Mouse (Mus musculus) lung, postnatal 0 days (tissue): Measurements from ENCODE around the gene Dpyd. TPM values are rescaled to one million over a fixed set of nuclear protein-coding genes. Genes with fewer than 3 reads are reported as not detected.

Experiments used
- ATAC-seq: fragments of 200-750 bp; cut with Nextera tagmentation; 2 replicates; pipeline ENCODE4 v1.8.0; 2017; ENCODE audit warnings: moderate library complexity
- DNase-seq: peaks from one replicate; pipeline ENCODE4 v3.0.0-alpha.2; 2016; ENCODE audit warnings: low spot score
- H3K27ac ChIP-seq: fragments of 300-500 bp; sonication (generic); 2 replicates; pipeline ENCODE4 v1.5.1; 2014; ENCODE audit warnings: antibody characterized with exemption, mild to moderate bottlenecking, low read length, mixed read lengths
- H3K27me3 ChIP-seq: fragments of 300-500 bp; sonication (generic); replicated peaks from 2 replicates; pipeline ENCODE4 v1.6.1; 2014; ENCODE audit warnings: low read length, mixed read lengths; ENCODE audit not compliant: insufficient read depth
- H3K36me3 ChIP-seq: fragments of 300-500 bp; sonication (generic); 2 replicates; pipeline ENCODE4 v1.6.1; 2014; ENCODE audit warnings: low read length, mixed read lengths; ENCODE audit not compliant: insufficient read depth
- H3K4me1 ChIP-seq: fragments of 300-500 bp; sonication (generic); 2 replicates; pipeline ENCODE4 v1.6.1; 2014; ENCODE audit warnings: antibody characterized with exemption, low read depth, low read length, mixed read lengths; ENCODE audit not compliant: insufficient read depth
- H3K4me2 ChIP-seq: fragments of 300-500 bp; sonication (generic); replicated peaks from 2 replicates; pipeline ENCODE4 v1.6.1; 2014; ENCODE audit warnings: low read depth, mild to moderate bottlenecking, low read length, moderate library complexity, mixed read lengths
- H3K4me3 ChIP-seq: fragments of 300-500 bp; sonication (generic); 2 replicates; pipeline ENCODE4 v1.5.1; 2014; ENCODE audit warnings: low read depth, low read length
- H3K9ac ChIP-seq: fragments of 300-500 bp; sonication (generic); replicated peaks from 2 replicates; pipeline ENCODE4 v1.6.1; 2014; ENCODE audit warnings: low read depth, mild to moderate bottlenecking
- H3K9me3 ChIP-seq: fragments of 300-500 bp; sonication (generic); 2 replicates; pipeline ENCODE4 v1.6.1; 2016; ENCODE audit warnings: low read length, mixed read lengths
- CTCF ChIP-seq: IDR thresholded peaks from 2 replicates; pipeline ENCODE4 v1.5.1; 2016; ENCODE audit warnings: antibody characterized with exemption, mild to moderate bottlenecking
- EP300 ChIP-seq: IDR thresholded peaks from 2 replicates; pipeline ENCODE4 v1.6.1; 2016; ENCODE audit warnings: antibody characterized with exemption, mild to moderate bottlenecking, control low read depth
- WGBS: fragments of 180-500 bp; shearing (Covaris S2); extraction: QIAGEN DNeasy Blood & Tissue Kit; methylation state at CpG from one replicate; pipeline ENCODE4 v1.1.7; 2014; 5-methylcytosine and 5-hydroxymethylcytosine counted together
- polyA plus RNA-seq: library from polyadenylated mRNA; unstranded; fragments of >200 nt; fragmentation: Nextera tagmentation; extraction: Ambion mirVana; gene quantifications from 2 replicates; pipeline ENCODE4 v1.2.1, GENCODE M21; 2015

The Dpyd gene
- polyA plus RNA-seq, 1 experiment from 2014 or later, result 10.0 TPM

- DNase-seq, result no peak
- 47% methylated on average over 7 of the region's 7 CpGs for WGBS
- TF ChIP-seq EP300, result no peak
- TF ChIP-seq CTCF, result no peak
- no peaks in the 10 kb centered on the region for H3K9me3 ChIP-seq
- no peaks in the 10 kb centered on the region for H3K4me1 ChIP-seq
- no peak for ATAC-seq
- no peak overlapping the region for H3K9ac ChIP-seq
- H3K36me3 ChIP-seq, result no peaks in the 10 kb centered on the region
- no peak overlapping the region for H3K4me3 ChIP-seq
- H3K4me2 ChIP-seq, result no peak overlapping the region
- H3K27me3 ChIP-seq, result no peaks in the 10 kb centered on the region
- no peak overlapping the region for H3K27ac ChIP-seq
These were observed 771.7 kb downstream of the Dpyd start for GRCm38 (mm10) chr3:119333335-119334305.

- Histone ChIP-seq H3K4me1 (no peaks in the 10 kb centered on the region), H3K9me3 (no peaks in the 10 kb centered on the region), H3K27ac (no peak overlapping the region), H3K4me2 (no peak overlapping the region), H3K36me3 (no peaks in the 10 kb centered on the region), H3K27me3 (no peaks in the 10 kb centered on the region), H3K9ac (no peak overlapping the region), H3K4me3 (no peak overlapping the region)
- no peak for TF ChIP-seq CTCF
- no peak for TF ChIP-seq EP300
- ATAC-seq, result no peak
- DNase-seq, result no peak
- WGBS, result 79% methylated on average over 13 of the region's 13 CpGs
These were observed 799.8 kb downstream of the Dpyd start for GRCm38 (mm10) chr3:119361555-119362385.

GRCm38 (mm10) chr3:119362392-119362791, 800.5 kb downstream of the Dpyd start:
- 82% methylated on average over 3 of the region's 3 CpGs for whole genome bisulfite sequencing
- Histone ChIP-seq H3K36me3 (no peaks in the 10 kb centered on the region), H3K9me3 (no peaks in the 10 kb centered on the region)

GRCm38 (mm10) chr3:119368931-119369330, 807.0 kb downstream of the Dpyd start:
- DNase-seq (no peak), ATAC-seq (no peak)
- Histone ChIP-seq H3K27me3 (no peaks in the 10 kb centered on the region), H3K9me3 (no peaks in the 10 kb centered on the region), H3K4me2 (no peak overlapping the region), H3K27ac (no peak overlapping the region), H3K9ac (no peak overlapping the region), H3K4me3 (no peak overlapping the region), H3K36me3 (no peaks in the 10 kb centered on the region), H3K4me1 (no peaks in the 10 kb centered on the region)
- 38% methylated on average over 2 of the region's 2 CpGs for WGBS
- TF ChIP-seq CTCF, result 0 out of 2 replicates have a peak, but pooled peaks have one; percentile 27
- TF ChIP-seq EP300, result no peak

More at GRCm38 (mm10) chr3:119362392-119362791, 800.5 kb downstream of the Dpyd start:
- Histone ChIP-seq H3K4me2 (no peak overlapping the region), H3K27me3 (no peaks in the 10 kb centered on the region), H3K4me3 (no peak overlapping the region), H3K4me1 (no peaks in the 10 kb centered on the region), H3K27ac (no peak overlapping the region), H3K9ac (no peak overlapping the region)
- DNase-seq (no peak), ATAC-seq (no peak)
- TF ChIP-seq CTCF, result no peak
- TF ChIP-seq EP300, result no peak

- Histone ChIP-seq H3K4me1 (no peaks in the 10 kb centered on the region), H3K9ac (no peak overlapping the region), H3K36me3 (no peaks in the 10 kb centered on the region), H3K9me3 (no peaks in the 10 kb centered on the region), H3K27ac (no peak overlapping the region), H3K4me3 (no peak overlapping the region), H3K4me2 (no peak overlapping the region), H3K27me3 (no peaks in the 10 kb centered on the region)
- DNase-seq (no peak), ATAC-seq (no peak)
- 59% methylated on average over 1 of the region's 1 CpGs for WGBS
- TF ChIP-seq CTCF (no peak), EP300 (no peak)
These were observed 819.2 kb downstream of the Dpyd start for GRCm38 (mm10) chr3:119381119-119381518.

DNA sequence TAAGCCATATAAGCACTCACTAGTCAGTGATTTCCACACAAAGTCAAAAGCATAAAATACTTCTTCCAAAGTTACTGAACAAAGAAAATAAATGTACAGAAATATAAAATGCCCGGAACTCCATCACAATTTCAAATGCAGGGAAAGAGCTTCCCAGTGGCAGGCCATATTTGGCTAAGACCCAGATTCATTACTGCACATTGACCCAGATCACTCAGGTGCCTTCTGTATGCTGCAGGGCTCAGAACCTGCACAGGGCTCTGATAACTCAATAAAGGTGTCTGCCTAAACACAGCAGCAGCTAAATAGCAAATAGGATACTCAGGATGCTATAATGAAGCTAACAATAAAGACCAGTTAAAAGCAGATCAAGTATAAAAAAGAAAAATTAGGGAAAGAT, 820.5 kb downstream of the Dpyd start:
- Histone ChIP-seq H3K9me3 (no peaks in the 10 kb centered on the region), H3K9ac (no peak overlapping the region), H3K27ac (no peak overlapping the region), H3K4me3 (no peak overlapping the region), H3K27me3 (no peaks in the 10 kb centered on the region), H3K36me3 (no peaks in the 10 kb centered on the region), H3K4me2 (no peak overlapping the region), H3K4me1 (no peaks in the 10 kb centered on the region)
- DNase-seq (no peak), ATAC-seq (no peak)
- TF ChIP-seq CTCF, result no peak
- TF ChIP-seq EP300, result no peak
- WGBS, result 83% methylated on average over 1 of the region's 1 CpGs
